Mouse (Mus musculus) E14TG2a.4 (cell line): ENCODE measurements around the gene Tgm4.

ENCODE experiments used
- CTCF ChIP-seq: conservative IDR thresholded peaks from 2 replicates; pipeline ENCODE4 v1.5.1; 2014; ENCODE audit warnings: low read length
- NANOG ChIP-seq: IDR thresholded peaks from 2 replicates; pipeline ENCODE4 v1.6.1; 2014; ENCODE audit warnings: borderline replicate concordance, low read length, mixed read lengths
- POU5F1 ChIP-seq: IDR thresholded peaks from 2 replicates; pipeline ENCODE4 v1.6.1; 2014; ENCODE audit warnings: low read length, borderline replicate concordance

- TF ChIP-seq CTCF (no peak), NANOG (no peak), POU5F1 (no peak)
Observed at GRCm38 (mm10) chr9:123004718-123005117, 29.8 kb upstream of the Tgm4 start.
